Mouse (Mus musculus) liver, embryonic 14.5 days (tissue): Measurements from ENCODE around the gene Sdsl. TPM values are rescaled to one million over a fixed set of nuclear protein-coding genes. Genes with fewer than 3 reads are reported as not detected.
A peak's percentile ranks its signal among the peaks of the same experiment; 100 is the strongest.

Experiments
- ATAC-seq: fragments of 200-750 bp; cut with Nextera tagmentation; 2 replicates; pipeline ENCODE4 v1.8.0; 2017; ENCODE audit warnings: moderate number of reproducible peaks, mild to moderate bottlenecking, moderate library complexity; ENCODE audit not compliant: insufficient read depth
- DNase-seq, 3 experiments: peaks; one replicate each; pipeline ENCODE4 v3.0.0-alpha.2; 2012 to 2013; ENCODE audit warnings: low read depth in 3 of 3, low spot score in 3 of 3
- H3K27ac ChIP-seq: fragments of 300-500 bp; sonication (generic); 2 replicates; pipeline ENCODE4 v1.5.1; 2014; ENCODE audit warnings: moderate library complexity, mild to moderate bottlenecking, control low read depth, inconsistent platforms
- H3K27me3 ChIP-seq: fragments of 300-500 bp; sonication (generic); 2 replicates; pipeline ENCODE4 v1.6.1; 2014; ENCODE audit warnings: mild to moderate bottlenecking, low read length, moderate library complexity; ENCODE audit not compliant: control insufficient read depth, insufficient read depth
- H3K36me3 ChIP-seq: fragments of 300-500 bp; sonication (generic); replicated peaks from 2 replicates; pipeline ENCODE4 v1.6.1; 2014; ENCODE audit warnings: low read depth; ENCODE audit not compliant: control insufficient read depth, insufficient read depth
- H3K4me1 ChIP-seq, 2 experiments: fragments of 200-500 bp in 1 of 2; fragments of 300-500 bp in 1 of 2; sonication (generic) in 1 of 2; replicated peaks; 2 replicates each; pipeline ENCODE4 v1.6.1; 2012 to 2014; ENCODE audit warnings: antibody characterized with exemption in 1 of 2, inconsistent platforms in 1 of 2, low read length in 1 of 2; ENCODE audit not compliant: control insufficient read depth in 2 of 2, insufficient read depth in 2 of 2
- H3K4me2 ChIP-seq: fragments of 300-500 bp; sonication (generic); 2 replicates; pipeline ENCODE4 v1.6.1; 2014; ENCODE audit warnings: low read depth, mild to moderate bottlenecking, control low read depth, moderate library complexity
- H3K4me3 ChIP-seq, 2 experiments: fragments of 200-500 bp in 1 of 2; fragments of 300-500 bp in 1 of 2; sonication (generic) in 1 of 2; 2 replicates each; pipeline ENCODE4 v1.5.1; 2012 to 2014; ENCODE audit warnings: low read depth in 2 of 2, low read length in 2 of 2, mild to moderate bottlenecking in 2 of 2, control low read depth in 1 of 2, inconsistent platforms in 1 of 2, moderate library complexity in 1 of 2; ENCODE audit not compliant: insufficient read depth in 1 of 2
- H3K9ac ChIP-seq: fragments of 300-500 bp; sonication (generic); replicated peaks from 2 replicates; pipeline ENCODE4 v1.6.1; 2014; ENCODE audit warnings: mild to moderate bottlenecking, control low read depth, moderate library complexity
- H3K9me3 ChIP-seq: fragments of 300-500 bp; sonication (generic); 2 replicates; pipeline ENCODE4 v1.6.1; 2016; ENCODE audit warnings: low read length, mixed read lengths; ENCODE audit not compliant: control insufficient read depth
- CTCF ChIP-seq: IDR thresholded peaks from 2 replicates; pipeline ENCODE4 v1.5.1; 2016; ENCODE audit warnings: antibody characterized with exemption, low read depth, control low read depth
- EP300 ChIP-seq: IDR thresholded peaks from 2 replicates; pipeline ENCODE4 v1.6.1; 2016; ENCODE audit warnings: antibody characterized with exemption, low read depth
- WGBS: fragments of 180-500 bp; shearing (Covaris S2); extraction: QIAGEN DNeasy Blood & Tissue Kit; methylation state at CpG from one replicate; pipeline ENCODE4 v1.1.7; 2014; ENCODE audit not compliant: insufficient replicate concordance; 5-methylcytosine and 5-hydroxymethylcytosine counted together
- polyA plus RNA-seq, 2 experiments: library from polyadenylated mRNA; depleted of rRNA in 1 of 2; stranded (reverse) in 1 of 2; unstranded in 1 of 2; fragments of >200 nt; fragmentation: Nextera tagmentation in 1 of 2; extraction: Ambion mirVana in 1 of 2; gene quantifications; 2 replicates each; pipeline versions ENCODE4 v1.2.1 to v1.2.3; 2012 to 2014

The Sdsl gene
- polyA plus RNA-seq, 2 experiments: 0.93 to 1.2 TPM

DNA sequence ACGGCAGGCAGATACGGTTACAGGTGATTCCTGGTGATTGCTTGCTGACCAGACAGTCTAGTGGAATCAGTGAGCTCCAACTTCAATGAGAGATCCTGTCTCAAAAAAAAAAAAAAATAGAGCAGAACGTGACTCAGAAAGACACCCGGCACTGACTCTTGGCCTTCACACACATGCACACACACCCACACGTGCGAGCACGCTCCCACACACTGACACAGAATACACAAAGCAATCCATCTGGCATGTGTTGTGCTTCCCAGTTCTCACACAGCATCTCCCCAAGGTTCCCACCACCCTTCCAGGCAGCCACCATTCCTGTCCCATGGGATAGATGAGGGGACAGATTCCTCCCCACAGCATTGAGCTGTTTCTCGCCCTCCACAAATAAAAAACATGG is 52.5 kb downstream of the Sdsl start:
- Histone ChIP-seq H3K27me3 (peaks cover 17% of the 10 kb centered on the region), H3K4me2 (no peak overlapping the region), H3K27ac (no peak overlapping the region), H3K9ac (no peak overlapping the region), H3K36me3 (no peaks in the 10 kb centered on the region), H3K4me3 (no peak overlapping the region), H3K9me3 (no peaks in the 10 kb centered on the region), H3K4me1 (no peaks in the 10 kb centered on the region)
- ATAC-seq (no peak), DNase-seq (no peak)
- no peak for TF ChIP-seq EP300
- TF ChIP-seq CTCF: no peak
- 72% methylated on average over 8 of the region's 8 CpGs for WGBS

DNA sequence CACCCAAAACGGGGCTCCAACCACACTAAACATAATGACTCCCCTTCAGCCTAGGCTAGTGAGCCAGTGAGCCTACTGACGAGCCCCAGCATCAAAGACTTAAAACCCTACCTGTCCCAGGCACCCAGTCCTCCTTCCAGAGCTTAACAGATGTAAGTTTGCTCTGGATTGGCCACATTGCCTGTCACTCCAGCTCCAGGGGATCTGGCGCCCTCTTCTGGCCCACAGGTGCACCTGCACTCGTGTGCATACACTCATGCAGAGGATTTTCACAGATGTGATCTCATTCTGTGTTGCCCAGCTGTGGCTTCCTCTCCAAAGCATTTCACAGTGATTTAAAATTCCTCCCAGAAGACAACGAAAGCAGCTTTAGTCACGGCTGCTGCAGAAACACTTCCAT is 59.2 kb downstream of the Sdsl start:
- no peaks in the 10 kb centered on the region for H3K4me1 ChIP-seq
- ATAC-seq (no peak), DNase-seq (no peak)
- no peak overlapping the region for H3K4me3 ChIP-seq
- no peak overlapping the region for H3K4me2 ChIP-seq
- peaks cover 13% of the 10 kb centered on the region for H3K27me3 ChIP-seq
- H3K9ac ChIP-seq: no peak overlapping the region
- H3K36me3 ChIP-seq: no peaks in the 10 kb centered on the region
- no peak overlapping the region for H3K27ac ChIP-seq
- no peaks in the 10 kb centered on the region for H3K9me3 ChIP-seq
- WGBS: 52% methylated on average over 6 of the region's 6 CpGs
- TF ChIP-seq EP300 (no peak), CTCF (peak; percentile 63)

DNA sequence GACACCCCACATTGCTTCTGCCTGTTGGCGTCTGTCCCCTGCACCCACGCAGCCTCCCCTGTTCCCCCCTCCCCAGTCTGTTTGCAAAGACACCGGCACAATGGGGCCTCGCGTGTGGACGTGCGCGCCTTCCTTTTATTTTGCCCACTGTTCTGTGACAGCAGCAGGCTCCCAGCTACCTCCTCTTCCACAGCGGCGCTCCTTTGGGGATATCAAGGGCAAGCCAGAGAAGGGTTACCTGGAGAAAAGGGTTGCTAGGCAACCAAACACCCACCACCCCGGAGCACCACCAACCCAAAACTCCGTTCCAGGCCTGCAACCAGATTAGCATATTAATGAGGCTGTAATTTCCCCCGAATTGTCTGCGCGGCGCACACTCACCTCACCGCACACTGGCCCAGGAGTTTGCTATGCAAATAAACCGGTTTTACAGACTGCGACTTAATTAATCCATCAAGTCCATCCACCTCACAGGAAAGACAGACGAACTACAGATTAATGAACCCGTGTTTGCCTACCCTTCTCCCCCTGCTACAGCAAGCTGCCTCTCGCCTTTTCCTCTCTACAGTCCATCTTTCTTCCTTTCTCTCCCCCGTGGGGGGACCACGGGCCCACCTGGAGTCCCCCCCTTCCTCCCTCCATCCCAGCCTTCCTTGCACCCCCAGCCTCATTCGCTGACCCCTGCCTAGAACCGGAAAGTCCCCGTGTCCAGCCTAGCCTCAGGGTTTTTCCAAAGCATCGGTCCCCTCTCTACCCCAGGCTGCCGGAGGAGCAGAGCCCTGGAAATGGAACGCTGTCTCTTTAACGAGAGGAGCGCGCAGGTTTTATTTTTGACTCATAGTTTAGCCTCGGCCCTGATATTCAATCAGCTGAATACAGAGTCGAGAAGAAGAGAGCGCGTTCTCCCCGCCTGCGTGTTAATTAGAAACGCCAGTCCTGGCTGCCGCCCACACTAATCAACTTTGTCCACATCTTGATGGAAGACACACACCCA is 62.9 kb downstream of the Sdsl start:
- no peak for DNase-seq
- TF ChIP-seq EP300 (no peak), CTCF (no peak)
- no peak overlapping the region for H3K4me2 ChIP-seq
- no peaks in the 10 kb centered on the region for H3K4me1 ChIP-seq
- H3K9ac ChIP-seq: no peak overlapping the region
- no peaks in the 10 kb centered on the region for H3K9me3 ChIP-seq
- WGBS: 3% methylated on average over 41 of the region's 41 CpGs
- no peaks in the 10 kb centered on the region for H3K36me3 ChIP-seq
- H3K27ac ChIP-seq: no peak overlapping the region
- ATAC-seq: no peak
- peaks cover 13% of the 10 kb centered on the region for H3K27me3 ChIP-seq
- H3K4me3 ChIP-seq: no peak overlapping the region

DNA sequence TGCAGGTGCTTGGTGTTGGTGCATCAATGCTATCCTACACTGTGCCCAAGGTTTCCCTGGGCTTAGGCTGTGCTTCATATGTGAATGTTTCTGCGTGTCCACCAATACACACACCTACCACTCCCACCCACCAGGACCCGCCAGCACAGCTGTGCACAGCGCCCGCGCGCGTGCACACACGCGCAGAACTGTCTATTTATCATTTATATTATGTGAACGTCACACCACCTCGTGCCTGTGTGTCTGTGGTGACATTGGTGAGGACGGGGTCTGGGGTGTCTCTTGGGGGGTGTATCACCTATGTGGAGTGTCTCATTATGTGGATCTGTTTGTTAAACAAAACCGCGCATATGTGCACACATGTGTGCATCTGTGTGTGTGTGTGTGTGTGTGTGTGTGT is 63.7 kb downstream of the Sdsl start:
- Histone ChIP-seq H3K9ac (no peak overlapping the region), H3K27me3 (peaks cover 13% of the 10 kb centered on the region), H3K4me1 (no peaks in the 10 kb centered on the region), H3K27ac (no peak overlapping the region), H3K9me3 (no peaks in the 10 kb centered on the region), H3K4me2 (no peak overlapping the region), H3K4me3 (no peak overlapping the region), H3K36me3 (no peaks in the 10 kb centered on the region)
- DNase-seq: no peak
- no peak for ATAC-seq
- 62% methylated on average over 14 of the region's 14 CpGs for WGBS
- TF ChIP-seq CTCF (no peak), EP300 (no peak)

Other genes starting within 250 kb of the Sdsl start
- 0.02 TPM in 1 of 2 replicates, not detected in the other for gene Lhx5, start 41.1 kb downstream of the Sdsl start, polyA plus RNA-seq (2012; rRNA removed)
- gene Lhx5, start 41.1 kb downstream of the Sdsl start, polyA plus RNA-seq (2014; fragmentation: Nextera tagmentation; extraction: Ambion mirVana): not detected in 2 replicates
- 0.13 and 0.61 TPM in 2 replicates for gene Sds, start 3.7 kb upstream of the Sdsl start, polyA plus RNA-seq (2012; rRNA removed)
- 0.15 and 0.22 TPM in 2 replicates for gene Sds, start 3.7 kb upstream of the Sdsl start, polyA plus RNA-seq (2014; fragmentation: Nextera tagmentation; extraction: Ambion mirVana)
- gene Plbd2, start 30.8 kb upstream of the Sdsl start, polyA plus RNA-seq (2012; rRNA removed): 4.3 TPM in 2 replicates
- 10.3 and 12.3 TPM in 2 replicates for gene Plbd2, start 30.8 kb upstream of the Sdsl start, polyA plus RNA-seq (2014; fragmentation: Nextera tagmentation; extraction: Ambion mirVana)
- 5.2 TPM in 2 replicates for gene Slc8b1, start 38.4 kb upstream of the Sdsl start, polyA plus RNA-seq (2012; rRNA removed)
- 1.4 and 2.6 TPM in 2 replicates for gene Slc8b1, start 38.4 kb upstream of the Sdsl start, polyA plus RNA-seq (2014; fragmentation: Nextera tagmentation; extraction: Ambion mirVana)
- 19.3 and 19.8 TPM in 2 replicates for gene Tpcn1, start 115.9 kb upstream of the Sdsl start, polyA plus RNA-seq (2012; rRNA removed)
- gene Tpcn1, start 115.9 kb upstream of the Sdsl start, polyA plus RNA-seq (2014; fragmentation: Nextera tagmentation; extraction: Ambion mirVana): 17.8 and 18.2 TPM in 2 replicates
- 0.91 and 2.0 TPM in 2 replicates for gene Iqcd, start 116.2 kb upstream of the Sdsl start, polyA plus RNA-seq (2012; rRNA removed)
- 1.0 and 1.4 TPM in 2 replicates for gene Iqcd, start 116.2 kb upstream of the Sdsl start, polyA plus RNA-seq (2014; fragmentation: Nextera tagmentation; extraction: Ambion mirVana)
- 5.2 and 5.9 TPM in 2 replicates for gene Rita1, start 139.8 kb upstream of the Sdsl start, polyA plus RNA-seq (2012; rRNA removed)
- 2.1 and 2.8 TPM in 2 replicates for gene Rita1, start 139.8 kb upstream of the Sdsl start, polyA plus RNA-seq (2014; fragmentation: Nextera tagmentation; extraction: Ambion mirVana)
- gene Ddx54, start 139.9 kb upstream of the Sdsl start, polyA plus RNA-seq (2012; rRNA removed): 9.9 and 12.4 TPM in 2 replicates
- gene Ddx54, start 139.9 kb upstream of the Sdsl start, polyA plus RNA-seq (2014; fragmentation: Nextera tagmentation; extraction: Ambion mirVana): 9.9 and 10.1 TPM in 2 replicates
- not detected in 2 replicates for gene Cfap73, start 161.4 kb upstream of the Sdsl start, polyA plus RNA-seq (2012; rRNA removed)
- gene Cfap73, start 161.4 kb upstream of the Sdsl start, polyA plus RNA-seq (2014; fragmentation: Nextera tagmentation; extraction: Ambion mirVana): not detected in 2 replicates
- gene Rasal1, start 176.0 kb upstream of the Sdsl start, polyA plus RNA-seq (2012; rRNA removed): 0.10 and 0.18 TPM in 2 replicates
- 0.17 TPM in 1 of 2 replicates, not detected in the other for gene Rasal1, start 176.0 kb upstream of the Sdsl start, polyA plus RNA-seq (2014; fragmentation: Nextera tagmentation; extraction: Ambion mirVana)
- 0.03 and 0.41 TPM in 2 replicates for gene Dtx1, start 239.1 kb upstream of the Sdsl start, polyA plus RNA-seq (2012; rRNA removed)
- gene Dtx1, start 239.1 kb upstream of the Sdsl start, polyA plus RNA-seq (2014; fragmentation: Nextera tagmentation; extraction: Ambion mirVana): 0.05 TPM in 1 of 2 replicates, not detected in the other